Mouse (Mus musculus) ES-E14 (cell line): ENCODE results near the gene Kpna6. TPM values are rescaled to one million over a fixed set of nuclear protein-coding genes. Genes with fewer than 3 reads are reported as not detected.

ENCODE experiments used
- DNase-seq: peaks from one replicate; pipeline ENCODE4 v3.0.0-alpha.2; 2013; ENCODE audit warnings: low read depth, low spot score
- H3K27ac ChIP-seq: 2 replicates; pipeline ENCODE4 v1.5.1; 2012; ENCODE audit warnings: low read depth, mild to moderate bottlenecking, low read length, moderate library complexity, mixed read lengths; ENCODE audit not compliant: poor library complexity, insufficient read depth, severe bottlenecking
- H3K36me3 ChIP-seq: 2 replicates; pipeline ENCODE4 v1.6.1; 2012; ENCODE audit warnings: mild to moderate bottlenecking, low read length, moderate library complexity, mixed read lengths; ENCODE audit not compliant: control insufficient read depth, poor library complexity, insufficient read depth, severe bottlenecking
- H3K4me1 ChIP-seq, 2 experiments: fragments of 150-350 bp in 1 of 2; sonication (generic) in 1 of 2; 2 replicates each; pipeline ENCODE4 v1.6.1; 2012; ENCODE audit warnings: low read length in 2 of 2, mild to moderate bottlenecking in 1 of 2, mixed read lengths in 1 of 2; ENCODE audit not compliant: control insufficient read depth in 2 of 2, insufficient read depth in 2 of 2, poor library complexity in 1 of 2
- H3K4me3 ChIP-seq, 2 experiments: fragments of 150-350 bp in 1 of 2; sonication (generic) in 1 of 2; 2 replicates each; pipeline ENCODE4 v1.5.1; 2012; ENCODE audit warnings: low read length in 2 of 2, low read depth in 1 of 2, mild to moderate bottlenecking in 1 of 2, mixed read lengths in 1 of 2; ENCODE audit not compliant: insufficient read depth in 1 of 2, poor library complexity in 1 of 2, severe bottlenecking in 1 of 2
- H3K9ac ChIP-seq: 2 replicates; pipeline ENCODE4 v1.6.1; 2012; ENCODE audit warnings: low read depth, mild to moderate bottlenecking, low read length, mixed read lengths; ENCODE audit not compliant: poor library complexity, insufficient read depth, severe bottlenecking
- H3K9me3 ChIP-seq: fragments of 150-350 bp; sonication (generic); 2 replicates; pipeline ENCODE4 v1.6.1; 2012; ENCODE audit warnings: low read depth, mild to moderate bottlenecking, low read length; ENCODE audit not compliant: control insufficient read depth, insufficient read depth
- CHD2 ChIP-seq: IDR thresholded peaks from 2 replicates; pipeline ENCODE4 v1.6.1; 2014; ENCODE audit warnings: mild to moderate bottlenecking, low read depth, low read length, inconsistent platforms
- HCFC1 ChIP-seq: IDR thresholded peaks from 2 replicates; pipeline ENCODE4 v1.6.1; 2012; ENCODE audit warnings: low read length, inconsistent platforms, borderline replicate concordance; ENCODE audit not compliant: insufficient read depth
- MAFK ChIP-seq: IDR thresholded peaks from 2 replicates; pipeline ENCODE4 v1.6.1; 2014; ENCODE audit warnings: mild to moderate bottlenecking, low read depth, low read length, inconsistent platforms; ENCODE audit not compliant: insufficient read depth
- ZC3H11A ChIP-seq: IDR thresholded peaks from 2 replicates; pipeline ENCODE4 v1.6.1; 2012; ENCODE audit warnings: low read depth, mild to moderate bottlenecking, inconsistent platforms, low read length, borderline replicate concordance
- ZNF384 ChIP-seq: IDR thresholded peaks from 2 replicates; pipeline ENCODE4 v1.6.1; 2012; ENCODE audit warnings: low read depth, low read length, inconsistent platforms
- in situ Hi-C, 2 experiments: fragments of 600-800 bp; cut with MboI; formaldehyde crosslinking; loops; one replicate each; pipeline ENCODE4 v1.15.1; 2025; ENCODE audit warnings: low sequenced_read_pairs in 2 of 2, inconsistent platforms in 1 of 2; ENCODE audit not compliant: unreplicated experiment in 2 of 2
- total RNA-seq: library from RNA; depleted of rRNA; stranded (reverse); fragments of 300-350 nt; gene quantifications from 2 replicates; pipeline ENCODE4 v1.2.3, GENCODE M21; 2012

Kpna6 gene
- total RNA-seq, 1 experiment: 39.4 TPM

DNA sequence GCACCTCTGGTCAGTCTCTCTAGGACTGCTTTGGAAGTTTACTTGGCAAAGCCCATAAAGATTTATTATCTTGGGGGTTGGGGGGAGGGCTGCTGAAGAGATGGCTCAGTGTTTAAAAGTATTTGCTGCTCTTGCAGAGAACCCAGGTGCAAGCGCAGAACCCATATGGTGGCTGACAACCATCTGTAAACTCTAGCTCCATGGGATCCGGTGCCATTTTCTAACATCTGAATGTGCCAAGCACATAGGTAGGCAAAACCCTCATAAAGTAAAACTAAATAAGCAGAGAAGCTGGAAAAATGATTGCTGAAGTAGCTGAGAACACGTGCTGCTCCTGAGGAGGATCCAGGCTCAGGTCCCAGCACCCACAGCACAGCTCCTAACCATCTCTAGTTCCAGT lies 11.0 kb downstream of the Kpna6 start:
- in situ Hi-C loops: no loop called here
- DNase-seq: no peak
- Histone ChIP-seq H3K9ac (no peak overlapping the region), H3K27ac (no peak overlapping the region), H3K4me1 (no peaks in the 10 kb centered on the region), H3K4me3 (no peak overlapping the region), H3K9me3 (no peaks in the 10 kb centered on the region), H3K36me3 (peaks cover 11% of the 10 kb centered on the region)
- TF ChIP-seq ZC3H11A (no peak), HCFC1 (no peak), CHD2 (no peak), MAFK (no peak), ZNF384 (no peak)

DNA sequence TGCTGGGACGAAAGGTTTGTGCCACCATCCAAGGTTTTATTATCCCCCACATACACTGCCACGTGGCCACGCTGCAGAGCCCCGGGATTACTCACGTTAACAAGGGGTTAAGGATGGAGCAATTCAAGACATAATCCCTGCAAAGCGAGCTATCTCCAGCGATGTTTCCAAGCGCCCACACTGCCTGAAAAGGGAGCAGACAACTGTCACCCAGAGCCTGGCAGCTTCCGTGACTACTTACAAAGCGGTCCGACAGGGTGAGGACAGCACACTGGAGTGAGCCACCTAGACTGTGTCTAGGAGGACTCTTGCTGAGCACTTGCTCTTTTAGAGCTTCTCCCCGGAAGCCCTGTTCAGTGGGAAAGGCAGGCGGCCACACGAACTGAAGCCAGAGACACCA lies 17.8 kb downstream of the Kpna6 start:
- TF ChIP-seq CHD2: no peak
- TF ChIP-seq HCFC1: no peak
- TF ChIP-seq ZNF384: no peak
- no peak for TF ChIP-seq ZC3H11A
- no peak for TF ChIP-seq MAFK
- no peaks in the 10 kb centered on the region for H3K9me3 ChIP-seq
- peaks cover 36% of the 10 kb centered on the region for H3K36me3 ChIP-seq
- in situ Hi-C loops: no loop called here
- no peak overlapping the region for H3K4me3 ChIP-seq
- DNase-seq: no peak
- no peak overlapping the region for H3K27ac ChIP-seq
- H3K4me1 ChIP-seq: no peaks in the 10 kb centered on the region
- no peak overlapping the region for H3K9ac ChIP-seq

DNA sequence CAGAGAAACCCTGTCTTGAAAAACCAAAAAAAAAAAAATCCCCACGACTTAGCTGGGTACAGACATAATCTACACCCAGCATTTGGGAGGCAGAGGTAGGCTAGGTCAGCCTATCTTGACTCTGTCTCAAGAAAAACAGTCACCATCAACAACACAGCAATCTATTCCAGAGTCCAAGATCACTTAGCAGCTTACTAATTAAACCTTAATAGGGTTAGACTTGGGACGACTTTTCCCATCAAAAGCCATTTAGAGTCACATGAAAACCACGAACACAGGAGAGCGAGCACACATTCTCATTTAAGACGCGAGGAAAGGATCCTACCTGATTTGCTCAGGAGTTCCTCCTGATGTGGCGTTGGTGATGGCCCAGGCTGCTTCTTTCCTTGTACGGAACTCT lies 22.2 kb downstream of the Kpna6 start:
- 0 out of 4 replicates have a peak, but pooled peaks cover 0 to 2% of the 10 kb centered on the region in 2 experiments for H3K4me1 ChIP-seq
- TF ChIP-seq MAFK: no peak
- TF ChIP-seq HCFC1: no peak
- no peak for TF ChIP-seq CHD2
- no peak for TF ChIP-seq ZC3H11A
- TF ChIP-seq ZNF384: no peak
- H3K27ac ChIP-seq: no peak overlapping the region
- H3K9ac ChIP-seq: no peak overlapping the region
- H3K9me3 ChIP-seq: no peaks in the 10 kb centered on the region
- no peak overlapping the region for H3K4me3 ChIP-seq
- in situ Hi-C loops: no loop called here
- H3K36me3 ChIP-seq: peaks cover 43% of the 10 kb centered on the region
- DNase-seq: no peak

DNA sequence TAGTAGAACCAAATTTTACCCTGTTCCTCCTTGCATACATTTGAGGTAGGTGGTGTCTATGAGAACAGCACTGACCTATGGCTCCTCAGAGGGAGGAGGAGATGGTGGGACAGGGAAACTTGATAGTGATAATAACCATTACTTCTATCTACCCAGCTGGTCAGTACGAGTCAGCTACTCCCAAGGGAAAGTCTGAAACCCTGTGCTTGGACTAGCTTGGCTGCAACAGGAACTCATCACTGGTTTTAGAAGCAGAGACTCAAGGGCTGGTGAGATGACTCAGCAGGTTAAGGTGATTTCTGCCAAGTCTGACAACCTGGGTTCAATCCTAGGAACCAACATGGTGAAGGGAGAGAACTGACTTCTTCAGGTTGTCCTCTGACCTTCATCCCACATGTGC lies 23.9 kb downstream of the Kpna6 start:
- Histone ChIP-seq H3K36me3 (peaks cover 31% of the 10 kb centered on the region), H3K4me3 (no peak overlapping the region)
- in situ Hi-C loops: no loop called here

DNA sequence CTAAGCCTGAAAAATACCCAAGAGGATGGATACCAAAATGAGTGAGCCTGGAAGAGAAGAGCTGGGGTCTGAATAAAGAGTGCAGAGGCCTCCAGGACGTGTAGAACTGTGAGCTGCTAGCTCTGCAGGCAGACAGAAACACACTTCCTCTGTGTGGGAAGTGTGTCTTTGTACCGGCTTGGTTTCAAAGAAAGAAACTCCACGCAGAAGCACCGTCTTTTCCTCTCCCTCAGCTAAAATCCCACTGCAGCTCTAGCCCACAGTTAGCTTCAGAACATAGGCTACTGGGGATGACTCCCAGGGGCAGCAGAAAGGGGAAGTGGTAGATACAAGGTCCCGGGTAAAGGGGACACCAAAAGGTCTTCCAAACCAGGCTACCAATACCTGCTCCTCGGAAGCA lies 27.4 kb downstream of the Kpna6 start:
- Histone ChIP-seq H3K27ac (no peak overlapping the region), H3K9me3 (no peaks in the 10 kb centered on the region), H3K36me3 (peaks cover 19% of the 10 kb centered on the region), H3K9ac (no peak overlapping the region), H3K4me1 (peaks cover 0 to 2% of the 10 kb centered on the region in 2 experiments; a peak in 1 of 4 replicates), H3K4me3 (no peak overlapping the region)
- in situ Hi-C loops: no loop called here
- DNase-seq: no peak
- TF ChIP-seq ZNF384 (no peak), CHD2 (no peak), ZC3H11A (no peak), MAFK (no peak), HCFC1 (no peak)

More for the DNA sequence above, 23.9 kb downstream of the Kpna6 start:
- Histone ChIP-seq H3K9me3 (no peaks in the 10 kb centered on the region), H3K9ac (no peak overlapping the region), H3K4me1 (0 out of 4 replicates have a peak, but pooled peaks cover 0 to 2% of the 10 kb centered on the region in 2 experiments), H3K27ac (no peak overlapping the region)
- TF ChIP-seq CHD2: no peak
- TF ChIP-seq HCFC1: no peak
- no peak for TF ChIP-seq MAFK
- TF ChIP-seq ZNF384: no peak
- no peak for TF ChIP-seq ZC3H11A
- no peak for DNase-seq
